Mouse (Mus musculus): ENCODE measurements at regions not wholly inside any gene's neighbourhood (a gene's known extent, or its start where the extent isn't known, plus 50 kb on each side); places are given as distances from the start of the nearest gene placed in this dataset.

- no peak for ATAC-seq (ENCODE audit: low TSS enrichment)
Observed at GRCm38 (mm10) chr3:21381072-21381471, 695.4 kb upstream of the Tbl1xr1 start.

DNA sequence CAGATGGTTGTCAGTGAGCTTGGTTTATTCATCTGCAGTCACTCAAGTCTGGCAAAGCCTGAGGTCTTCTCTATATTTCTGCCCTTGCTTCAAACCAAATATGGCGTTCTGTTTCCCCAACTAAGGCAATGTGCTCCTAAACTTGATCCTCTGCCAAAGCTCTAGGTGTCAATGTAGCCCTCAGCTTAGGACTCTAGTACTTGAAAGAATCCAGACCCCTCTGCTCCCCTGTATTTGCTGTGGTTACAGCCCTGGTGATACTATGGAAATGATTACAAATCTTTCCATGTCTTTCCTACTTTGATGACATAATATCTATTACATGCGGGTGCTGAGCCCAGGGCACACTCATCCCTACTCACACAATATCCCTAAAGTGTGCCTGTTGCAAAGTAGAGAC is 672.9 kb upstream of the Tbl1xr1 start:
- ATAC-seq (ENCODE audit: low TSS enrichment) = 0 out of 2 replicates have a peak, but pooled peaks have one; percentile 27

- peak; percentile 56 for ATAC-seq (ENCODE audit: low TSS enrichment)
Observed at GRCm38 (mm10) chr3:21404058-21404457, 672.4 kb upstream of the Tbl1xr1 start.

- no peak for ATAC-seq (ENCODE audit: low TSS enrichment)
Observed at GRCm38 (mm10) chr3:21407077-21407476, 669.4 kb upstream of the Tbl1xr1 start.

DNA sequence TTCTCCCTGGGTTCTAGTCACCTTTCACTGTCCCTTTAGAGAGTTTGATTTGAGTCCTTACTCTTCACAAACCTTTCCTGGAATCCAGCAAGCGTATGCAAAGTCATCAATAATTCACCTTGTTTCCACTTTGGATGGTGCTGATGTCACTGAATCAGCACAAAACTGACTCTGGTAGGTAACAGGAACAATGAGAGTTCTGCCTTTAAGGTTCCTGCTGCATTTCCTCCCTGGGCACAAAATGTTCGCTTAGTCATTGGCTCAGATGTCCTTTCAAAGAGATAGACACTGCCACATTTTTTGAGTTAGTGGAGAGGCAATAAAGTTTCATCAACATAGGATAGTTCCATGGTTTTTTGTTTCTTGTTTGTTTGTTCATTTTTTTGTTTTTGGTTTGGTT is 664.4 kb upstream of the Tbl1xr1 start:
- no peak for ATAC-seq (ENCODE audit: low TSS enrichment)

GRCm38 (mm10) chr3:21423139-21423538 is 653.3 kb upstream of the Tbl1xr1 start:
- ATAC-seq (ENCODE audit: low TSS enrichment) = no peak

DNA sequence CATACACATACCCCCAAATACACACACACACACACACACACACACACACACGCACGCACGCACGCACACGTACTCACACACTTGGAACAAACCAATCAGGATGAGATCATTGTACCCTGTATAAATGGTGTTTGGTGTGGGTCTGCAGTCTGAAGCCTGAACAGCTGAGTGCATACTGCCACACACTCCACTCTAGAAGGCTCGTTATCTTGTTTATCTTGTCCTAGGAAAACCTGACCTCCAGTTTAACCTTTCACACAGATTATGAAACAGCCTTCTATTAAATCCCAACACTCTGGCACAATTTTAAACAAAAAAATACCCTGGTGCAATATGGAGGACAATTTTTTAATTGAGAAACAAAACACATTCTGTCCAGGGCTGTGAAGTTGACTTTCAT is 649.9 kb upstream of the Tbl1xr1 start:
- ATAC-seq (ENCODE audit: low TSS enrichment) = no peak

- peak; percentile 70 for ATAC-seq (ENCODE audit: low TSS enrichment)
Observed at GRCm38 (mm10) chr3:21427408-21428031, 648.9 kb upstream of the Tbl1xr1 start.

GRCm38 (mm10) chr3:21428120-21428519 is 648.3 kb upstream of the Tbl1xr1 start:
- ATAC-seq (ENCODE audit: low TSS enrichment) = no peak

DNA sequence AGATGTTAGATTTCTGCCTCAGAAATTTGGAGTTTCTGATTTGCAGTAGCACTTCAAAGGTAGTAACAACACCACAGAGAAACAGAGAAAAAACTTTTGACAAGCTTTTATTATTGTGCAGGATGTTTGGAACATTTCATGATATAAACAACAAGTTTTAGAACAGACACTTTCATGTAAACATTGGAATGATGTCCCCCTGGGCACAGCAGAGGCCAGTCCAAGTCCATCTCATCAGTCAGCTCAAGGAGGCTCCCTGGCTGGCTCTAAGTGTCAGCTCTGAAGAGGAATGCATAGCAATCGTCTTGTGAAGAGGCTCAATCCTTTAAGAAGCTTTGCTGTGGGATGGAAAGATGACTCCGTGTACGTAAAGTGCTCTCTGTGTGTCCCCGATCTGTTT is 612.2 kb upstream of the Tbl1xr1 start:
- ATAC-seq (ENCODE audit: low TSS enrichment) = no peak

DNA sequence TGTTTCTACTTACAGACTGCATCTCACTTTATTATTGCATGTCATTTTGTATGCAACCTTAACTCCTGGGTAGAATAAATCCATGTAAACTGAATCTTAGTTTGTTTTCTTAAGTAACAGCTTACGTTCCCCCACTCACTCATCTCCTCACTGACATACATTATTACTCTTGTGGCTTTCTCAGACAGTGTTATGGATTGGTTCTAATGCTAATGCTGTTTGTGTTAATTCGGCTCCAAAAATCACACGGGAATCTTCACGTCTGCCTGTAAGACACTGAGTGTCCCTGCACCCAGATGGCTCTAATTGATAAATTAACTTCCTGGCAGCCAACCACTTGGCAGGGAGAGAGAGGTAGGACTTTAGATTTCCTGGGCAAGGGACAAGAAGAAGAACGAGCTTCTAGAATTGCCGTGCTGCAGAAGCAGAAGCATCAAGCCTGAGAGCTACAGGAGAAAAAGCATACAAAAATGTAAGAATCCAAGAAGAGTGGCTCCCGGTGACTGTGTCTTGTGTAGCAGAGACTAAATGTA is 610.3 kb upstream of the Tbl1xr1 start:
- peak; percentile 86 for ATAC-seq (ENCODE audit: low TSS enrichment)

GRCm38 (mm10) chr3:21477366-21477765 is 599.1 kb upstream of the Tbl1xr1 start:
- ATAC-seq (ENCODE audit: low TSS enrichment) = peak; percentile 76

GRCm38 (mm10) chr3:21479021-21479795 is 597.2 kb upstream of the Tbl1xr1 start:
- ATAC-seq (ENCODE audit: low TSS enrichment) = peak; percentile 74

GRCm38 (mm10) chr3:21479846-21480245 is 596.6 kb upstream of the Tbl1xr1 start:
- ATAC-seq (ENCODE audit: low TSS enrichment) = no peak

GRCm38 (mm10) chr3:21484052-21484451 is 592.4 kb upstream of the Tbl1xr1 start:
- peak; percentile 79 for ATAC-seq (ENCODE audit: low TSS enrichment)

DNA sequence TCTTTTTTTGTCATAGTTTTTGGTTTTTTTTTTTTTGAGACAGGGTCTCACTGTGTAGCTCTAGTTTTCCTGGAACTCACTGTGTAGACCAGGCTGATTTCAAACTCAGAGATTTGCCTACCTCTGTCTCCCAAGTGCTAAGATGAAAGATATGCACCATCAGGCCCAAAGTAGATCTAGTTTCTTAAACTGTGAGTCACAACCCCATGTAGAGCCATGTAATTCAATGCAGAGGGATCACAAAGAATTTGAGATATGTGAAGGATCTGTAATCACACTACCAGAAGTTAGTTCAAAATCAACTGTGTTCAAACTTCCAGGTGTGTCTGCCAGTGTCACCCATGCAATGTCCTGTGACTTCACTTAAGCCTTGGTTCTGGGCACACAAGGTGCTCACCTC is 591.0 kb upstream of the Tbl1xr1 start:
- no peak for ATAC-seq (ENCODE audit: low TSS enrichment)

- peak; percentile 98 for ATAC-seq (ENCODE audit: low TSS enrichment)
Observed at GRCm38 (mm10) chr3:21489547-21489946, 586.9 kb upstream of the Tbl1xr1 start.

- no peak for ATAC-seq (ENCODE audit: low TSS enrichment)
Observed at GRCm38 (mm10) chr3:21492413-21492812, 584.0 kb upstream of the Tbl1xr1 start.

DNA sequence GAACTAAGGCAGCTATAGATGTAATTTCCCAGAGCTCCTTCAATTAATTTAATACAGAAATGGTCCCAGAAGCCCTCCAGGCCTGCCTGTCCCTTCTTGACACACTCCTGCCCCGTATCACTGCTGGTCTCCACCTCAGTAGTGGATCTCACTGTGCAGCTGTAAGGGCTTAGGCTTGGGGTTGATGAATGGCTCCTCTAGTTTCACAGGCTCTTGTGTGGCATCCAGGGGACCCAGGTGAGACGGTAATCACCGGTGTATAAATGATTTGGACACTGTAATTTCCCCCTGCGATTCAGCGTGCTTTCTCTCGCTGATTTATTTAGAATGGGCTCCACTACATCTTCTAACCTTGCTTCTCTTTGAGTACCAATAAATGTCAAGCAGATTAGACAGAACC is 583.1 kb upstream of the Tbl1xr1 start:
- no peak for ATAC-seq (ENCODE audit: low TSS enrichment)

- no peak for ATAC-seq (ENCODE audit: low TSS enrichment)
Observed at GRCm38 (mm10) chr3:21494904-21495303, 581.5 kb upstream of the Tbl1xr1 start.

GRCm38 (mm10) chr3:21495651-21496050 is 580.8 kb upstream of the Tbl1xr1 start:
- ATAC-seq (ENCODE audit: low TSS enrichment) = peak; percentile 66

GRCm38 (mm10) chr3:21496166-21496565 is 580.3 kb upstream of the Tbl1xr1 start:
- ATAC-seq (ENCODE audit: low TSS enrichment) = no peak

GRCm38 (mm10) chr3:21497011-21497410 is 579.4 kb upstream of the Tbl1xr1 start:
- ATAC-seq (ENCODE audit: low TSS enrichment) = no peak

Measured in frontal cortex, adult (tissue).